Mouse (Mus musculus): Measurements from ENCODE around the gene Cdc37l1. TPM values are rescaled to one million over a fixed set of nuclear protein-coding genes. Genes with fewer than 3 reads are reported as not detected.
"Not testable (repeated sequence)": the region's sequence is repeated elsewhere in the genome, so short reads cannot be mapped to it uniquely, and the experiment has no call there.

Gene Cdc37l1
- polyA plus RNA-seq, 1 experiment from 2014 or later = 19.7 TPM

DNA sequence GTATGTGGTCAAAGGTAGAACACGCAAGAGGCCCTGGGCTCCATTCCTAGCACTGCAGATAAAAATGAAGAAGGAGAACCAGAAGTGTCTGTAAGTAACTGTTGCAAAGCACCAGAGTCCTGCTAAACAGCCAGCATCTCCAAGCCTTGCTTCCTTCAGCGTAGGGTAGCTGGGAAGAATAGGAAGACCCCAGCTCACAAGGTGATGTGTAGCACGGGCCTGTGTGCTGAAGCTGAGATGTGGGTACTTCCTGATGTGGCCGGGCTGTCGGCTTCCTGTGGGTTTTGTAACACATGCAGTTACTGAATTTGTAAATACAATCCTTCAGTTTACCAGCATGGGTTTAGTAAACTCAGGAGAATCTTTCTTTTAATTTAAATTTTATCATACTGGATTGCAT, 5.2 kb downstream of the Cdc37l1 start:
- Histone ChIP-seq H3K36me3 (ENCODE audit: control insufficient read depth, insufficient read depth) (peaks cover 29% of the 10 kb centered on the region), H3K27ac (ENCODE audit: low read depth, low read length) (no peak overlapping the region), H3K27me3 (replicated peaks; ENCODE audit: control insufficient read depth, insufficient read depth, low read length) (no peaks in the 10 kb centered on the region), H3K9ac (ENCODE audit: low read depth, low read length) (no peak overlapping the region), H3K4me3 (ENCODE audit: low read depth, low read length) (no peak overlapping the region), H3K4me2 (replicated peaks; ENCODE audit: low read depth) (no peak overlapping the region), H3K9me3 (ENCODE audit: control insufficient read depth) (no peaks in the 10 kb centered on the region), H3K4me1 (replicated peaks; ENCODE audit: control insufficient read depth, insufficient read depth, low read length) (no peaks in the 10 kb centered on the region)
- no peak for ATAC-seq
- TF ChIP-seq CTCF (IDR thresholded peaks at IDR 0.05; ENCODE audit: low read depth) = no peak
- 84% methylated on average over 5 of the region's 5 CpGs for WGBS

DNA sequence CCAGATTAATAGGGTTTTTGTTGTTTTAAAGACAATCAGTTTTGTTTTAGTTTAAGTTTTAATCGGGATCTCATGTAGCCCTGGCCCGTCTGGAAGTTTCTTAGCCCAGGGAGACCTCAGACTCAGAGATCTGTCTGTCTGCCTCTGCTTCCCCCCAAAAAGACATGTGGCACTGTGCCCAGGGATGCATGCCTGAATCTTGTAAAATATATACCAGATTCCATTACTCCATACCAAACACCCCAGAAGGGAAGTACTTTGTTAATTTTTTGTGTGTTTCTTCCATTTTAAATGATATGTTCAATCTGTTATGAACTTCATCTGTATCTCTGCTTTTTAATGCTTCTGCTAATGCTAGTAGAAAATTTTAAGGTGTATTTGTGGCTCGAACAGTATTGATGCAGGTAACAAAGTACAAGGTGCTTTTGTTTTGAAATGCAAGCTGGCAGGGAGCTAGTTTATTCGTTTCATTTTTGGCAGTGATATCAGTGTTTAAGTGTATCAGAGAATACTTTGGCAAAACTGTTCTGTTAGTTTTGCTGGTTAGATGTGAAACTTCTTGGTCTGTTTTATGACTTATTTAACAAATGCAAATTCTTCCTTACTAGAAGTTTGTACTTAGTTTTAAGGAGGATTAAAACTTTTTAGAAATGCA, 8.0 kb downstream of the Cdc37l1 start:
- ATAC-seq = no peak

GRCm38 (mm10) chr19:29000321-29000720, 10.2 kb downstream of the Cdc37l1 start:
- not testable (repeated sequence) for H3K4me3 ChIP-seq (ENCODE audit: low read depth, low read length); H3K27me3 ChIP-seq (replicated peaks; ENCODE audit: control insufficient read depth, insufficient read depth, low read length); H3K27ac ChIP-seq (ENCODE audit: low read depth, low read length); H3K9me3 ChIP-seq (ENCODE audit: control insufficient read depth); H3K4me2 ChIP-seq (replicated peaks; ENCODE audit: low read depth); ATAC-seq; H3K4me1 ChIP-seq (replicated peaks; ENCODE audit: control insufficient read depth, insufficient read depth, low read length); H3K9ac ChIP-seq (ENCODE audit: low read depth, low read length)
- 96% methylated on average over 16 of the region's 16 CpGs for WGBS
- peaks cover 33% of the 10 kb centered on the region for H3K36me3 ChIP-seq (ENCODE audit: control insufficient read depth, insufficient read depth)

More for the DNA sequence above, 8.0 kb downstream of the Cdc37l1 start:
- Histone ChIP-seq H3K9ac (ENCODE audit: low read depth, low read length) (no peak overlapping the region), H3K36me3 (ENCODE audit: control insufficient read depth, insufficient read depth) (peaks cover 41% of the 10 kb centered on the region), H3K4me2 (replicated peaks; ENCODE audit: low read depth) (no peak overlapping the region), H3K27me3 (replicated peaks; ENCODE audit: control insufficient read depth, insufficient read depth, low read length) (no peaks in the 10 kb centered on the region), H3K4me3 (ENCODE audit: low read depth, low read length) (no peak overlapping the region), H3K9me3 (ENCODE audit: control insufficient read depth) (no peaks in the 10 kb centered on the region), H3K4me1 (replicated peaks; ENCODE audit: control insufficient read depth, insufficient read depth, low read length) (no peaks in the 10 kb centered on the region), H3K27ac (ENCODE audit: low read depth, low read length) (no peak overlapping the region)
- WGBS = 79% methylated on average over 4 of the region's 4 CpGs
- TF ChIP-seq CTCF (IDR thresholded peaks at IDR 0.05; ENCODE audit: low read depth) = no peak

DNA sequence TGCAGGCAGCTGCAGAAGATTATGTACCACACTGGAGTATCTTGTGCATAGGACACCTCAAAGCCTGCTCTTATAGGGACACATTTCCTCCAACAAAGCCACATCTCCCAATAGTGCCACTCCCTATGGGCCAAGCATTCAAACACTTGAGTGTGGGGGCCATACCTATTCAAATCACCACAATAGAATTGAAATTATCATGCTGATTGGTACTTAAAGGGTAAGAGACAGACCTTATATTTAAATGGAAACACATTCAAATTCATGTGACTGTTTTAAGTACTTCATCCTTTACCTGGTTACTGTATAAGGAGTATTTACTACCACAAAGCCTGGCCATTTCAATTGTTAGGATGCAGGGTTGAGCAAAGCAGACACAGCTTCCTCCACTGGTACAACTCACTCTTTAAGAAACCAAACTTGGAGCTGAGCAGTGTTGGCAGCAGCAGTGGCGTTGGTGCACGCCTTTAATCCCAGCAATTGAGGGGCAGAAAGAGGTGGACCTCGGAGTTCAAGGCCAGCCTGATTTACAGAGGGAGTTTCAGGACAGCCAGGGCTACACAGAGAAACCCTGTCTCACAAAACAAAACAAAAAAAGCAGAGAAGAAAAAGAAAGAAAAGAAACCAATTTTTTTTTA, 18.0 kb downstream of the Cdc37l1 start:
- Histone ChIP-seq H3K9me3 (ENCODE audit: control insufficient read depth) (no peaks in the 10 kb centered on the region), H3K27me3 (replicated peaks; ENCODE audit: control insufficient read depth, insufficient read depth, low read length) (no peaks in the 10 kb centered on the region), H3K4me3 (ENCODE audit: low read depth, low read length) (no peak overlapping the region), H3K27ac (ENCODE audit: low read depth, low read length) (no peak overlapping the region), H3K4me1 (replicated peaks; ENCODE audit: control insufficient read depth, insufficient read depth, low read length) (no peaks in the 10 kb centered on the region), H3K36me3 (ENCODE audit: control insufficient read depth, insufficient read depth) (peaks cover 41% of the 10 kb centered on the region), H3K4me2 (replicated peaks; ENCODE audit: low read depth) (no peak overlapping the region), H3K9ac (ENCODE audit: low read depth, low read length) (no peak overlapping the region)
- 75% methylated on average over 3 of the region's 3 CpGs for WGBS
- TF ChIP-seq CTCF (IDR thresholded peaks at IDR 0.05; ENCODE audit: low read depth) = no peak
- ATAC-seq = no peak

DNA sequence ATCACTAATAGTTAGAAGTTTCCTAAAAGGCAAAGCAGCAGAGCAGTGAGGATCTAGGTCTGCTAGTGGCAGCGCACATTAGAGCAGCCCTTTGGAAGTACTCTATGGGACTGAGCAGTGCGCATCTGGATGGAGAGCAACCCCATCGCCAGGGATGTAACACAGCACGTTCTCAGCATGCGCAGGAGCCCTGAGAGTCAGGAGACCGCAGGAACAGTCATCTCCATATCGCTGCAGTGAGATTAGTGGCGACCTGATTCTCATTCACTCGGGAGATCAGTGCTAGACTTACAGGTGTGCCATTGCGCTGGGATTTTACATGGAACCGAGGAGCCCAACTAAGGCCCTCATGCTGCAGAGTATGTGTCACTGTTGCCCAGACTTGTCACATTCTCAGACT, 18.9 kb downstream of the Cdc37l1 start:
- H3K4me2 ChIP-seq (replicated peaks; ENCODE audit: low read depth) = no peak overlapping the region
- H3K27me3 ChIP-seq (replicated peaks; ENCODE audit: control insufficient read depth, insufficient read depth, low read length) = no peaks in the 10 kb centered on the region
- no peak for TF ChIP-seq CTCF (IDR thresholded peaks at IDR 0.05; ENCODE audit: low read depth)
- 94% methylated on average over 11 of the region's 11 CpGs for WGBS
- H3K9ac ChIP-seq (ENCODE audit: low read depth, low read length) = no peak overlapping the region
- H3K4me3 ChIP-seq (ENCODE audit: low read depth, low read length) = no peak overlapping the region
- no peak overlapping the region for H3K27ac ChIP-seq (ENCODE audit: low read depth, low read length)
- no peak for ATAC-seq
- H3K9me3 ChIP-seq (ENCODE audit: control insufficient read depth) = no peaks in the 10 kb centered on the region
- no peaks in the 10 kb centered on the region for H3K4me1 ChIP-seq (replicated peaks; ENCODE audit: control insufficient read depth, insufficient read depth, low read length)
- peaks cover 47% of the 10 kb centered on the region for H3K36me3 ChIP-seq (ENCODE audit: control insufficient read depth, insufficient read depth)

DNA sequence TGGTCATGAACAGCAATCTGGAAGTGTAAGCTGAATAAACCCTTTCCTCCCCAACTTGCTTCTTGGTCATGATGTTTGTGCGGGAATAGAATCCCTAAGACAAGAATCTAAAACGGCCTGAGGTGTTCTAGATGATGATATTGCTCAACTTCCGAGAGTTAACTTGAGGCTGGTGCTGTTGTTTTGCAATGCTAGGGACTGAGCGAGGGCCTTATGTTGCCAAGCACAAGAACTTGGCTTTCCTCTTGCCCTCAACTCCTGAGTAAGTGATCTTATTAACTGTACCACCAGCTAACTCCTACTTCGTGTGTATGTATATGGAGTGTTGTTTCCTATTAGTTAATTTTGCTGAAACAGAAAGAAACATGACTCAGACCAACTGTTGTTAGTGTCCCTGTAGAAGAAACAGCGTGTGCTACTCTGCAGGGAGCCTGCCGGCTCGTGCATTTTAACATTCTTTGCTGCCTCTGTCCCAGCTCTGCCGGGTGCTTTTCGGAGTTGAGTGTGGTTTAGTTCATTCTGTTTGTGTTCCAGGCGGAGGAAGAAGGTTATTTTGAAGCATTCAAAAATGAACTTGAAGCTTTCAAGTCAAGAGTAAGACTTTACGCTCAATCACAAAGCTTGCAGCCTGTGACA, 21.3 kb downstream of the Cdc37l1 start:
- no peak overlapping the region for H3K4me2 ChIP-seq (replicated peaks; ENCODE audit: low read depth)
- peaks cover 60% of the 10 kb centered on the region for H3K36me3 ChIP-seq (ENCODE audit: control insufficient read depth, insufficient read depth)
- no peak for TF ChIP-seq CTCF (IDR thresholded peaks at IDR 0.05; ENCODE audit: low read depth)
- 92% methylated on average over 12 of the region's 12 CpGs for WGBS
- no peak overlapping the region for H3K4me3 ChIP-seq (ENCODE audit: low read depth, low read length)
- no peak for ATAC-seq
- H3K9me3 ChIP-seq (ENCODE audit: control insufficient read depth) = no peaks in the 10 kb centered on the region
- no peak overlapping the region for H3K9ac ChIP-seq (ENCODE audit: low read depth, low read length)
- H3K27me3 ChIP-seq (replicated peaks; ENCODE audit: control insufficient read depth, insufficient read depth, low read length) = no peaks in the 10 kb centered on the region
- no peaks in the 10 kb centered on the region for H3K4me1 ChIP-seq (replicated peaks; ENCODE audit: control insufficient read depth, insufficient read depth, low read length)
- no peak overlapping the region for H3K27ac ChIP-seq (ENCODE audit: low read depth, low read length)

Data from intestine, postnatal 0 days (tissue).